Mouse (Mus musculus) stomach, postnatal 0 days (tissue): ENCODE results near the gene Eps8.

ENCODE experiments used
- CTCF ChIP-seq: IDR thresholded peaks from 2 replicates; pipeline ENCODE4 v1.5.1; 2016; ENCODE audit warnings: antibody characterized with exemption, low read depth, mild to moderate bottlenecking, moderate library complexity
- EP300 ChIP-seq: optimal IDR thresholded peaks from 2 replicates; pipeline ENCODE3; 2016; ENCODE audit warnings: antibody characterized with exemption

GRCm38 (mm10) chr6:137540800-137541199, 113.9 kb downstream of the Eps8 start:
- TF ChIP-seq CTCF (no peak), EP300 (no peak)
